Mouse (Mus musculus) telencephalon, adult 2 months (tissue): ENCODE measurements around the gene Cxcr6.
"Not testable (repeated sequence)": the region's sequence is repeated elsewhere in the genome, so short reads cannot be mapped to it uniquely, and the experiment has no call there.

Experiments
- DNase-seq: peaks from one replicate; pipeline ENCODE4 v3.0.0-alpha.2; 2011; ENCODE audit warnings: low read depth, low spot score

Gene Cxcr6

DNA sequence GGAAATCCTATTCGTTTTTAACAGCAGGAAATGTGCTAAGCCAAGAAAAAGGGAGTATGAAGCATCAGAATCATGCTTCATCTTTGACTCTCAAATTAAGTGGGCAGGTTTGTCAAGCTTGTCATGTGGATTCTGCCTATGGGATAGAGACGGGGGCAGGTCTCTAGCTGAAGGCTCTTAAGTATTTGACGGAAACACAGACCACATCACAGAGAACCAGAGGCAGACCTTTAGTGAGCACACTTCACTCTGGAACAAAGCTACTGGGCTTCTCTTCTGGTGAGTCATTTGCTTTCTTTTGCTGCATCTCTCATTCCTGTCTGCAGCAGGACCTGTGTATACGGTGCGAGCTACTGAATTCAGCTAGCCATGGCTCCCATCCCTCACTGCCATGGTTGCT is at the start of gene Cxcr6:
Cxcr6 (plus strand) TSS at position 209 of the 400 bp plus-strand sequence.
- DNase-seq: no peak

GRCm38 (mm10) chr9:123756752-123757151 is 49.5 kb upstream of the Cxcr6 start:
- DNase-seq: no peak

DNA sequence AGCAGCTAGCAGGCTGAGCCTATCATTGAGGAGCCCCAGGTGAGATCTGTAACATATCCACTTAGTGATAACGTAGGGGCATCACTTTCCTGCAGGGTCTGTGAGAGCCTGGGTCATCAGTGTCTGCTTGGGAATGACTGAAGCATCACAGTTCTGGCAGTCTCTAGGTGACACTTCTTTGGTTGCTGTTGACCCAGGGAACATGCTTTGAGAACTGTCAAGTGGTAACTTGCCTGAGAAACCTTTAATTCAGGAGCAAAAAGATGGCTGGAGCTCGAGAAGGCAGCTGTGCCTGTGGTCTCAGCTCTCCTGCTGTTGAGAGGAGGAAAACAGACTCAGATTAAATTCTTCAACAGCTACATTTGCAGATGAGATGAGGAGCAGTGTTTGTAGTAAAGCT is 48.9 kb upstream of the Cxcr6 start:
- DNase-seq: no peak

DNA sequence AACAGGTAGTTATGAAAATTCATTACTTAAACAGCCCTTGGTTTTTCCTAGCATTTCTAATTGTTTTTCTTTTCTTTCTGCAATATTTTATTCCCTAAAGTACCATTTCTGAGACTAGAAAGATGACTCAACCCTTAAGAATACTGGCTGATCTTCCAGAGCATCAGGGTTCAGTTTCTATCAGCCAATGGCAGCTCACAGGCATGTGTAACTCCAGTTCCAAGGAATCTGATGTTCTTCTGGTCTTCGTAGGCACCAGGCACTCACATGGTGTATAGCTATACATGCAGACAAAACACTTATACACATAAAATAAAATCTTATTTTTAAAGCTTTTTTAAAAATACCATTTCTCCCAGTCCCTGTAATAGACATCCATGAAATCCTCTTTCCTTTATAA is 48.1 kb upstream of the Cxcr6 start:
- no peak for DNase-seq

DNA sequence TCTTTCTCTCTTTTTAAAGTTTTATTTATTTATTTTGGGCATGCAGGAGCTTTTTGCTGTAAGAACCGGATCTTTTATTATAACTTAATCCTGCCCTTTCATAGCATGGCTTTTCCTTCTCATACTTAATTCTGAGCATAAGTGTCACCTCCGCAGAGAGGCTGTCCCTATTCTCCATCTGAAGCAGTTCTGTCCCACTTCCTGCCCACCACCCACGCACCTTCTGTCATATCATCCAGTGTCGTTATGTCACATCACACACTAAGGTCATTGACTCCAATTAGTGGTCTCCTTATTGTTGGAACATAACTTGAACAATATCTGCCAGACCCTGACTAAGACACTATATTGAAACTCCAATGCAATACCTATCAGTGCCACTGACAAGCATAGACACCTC is 47.6 kb upstream of the Cxcr6 start:
- no peak for DNase-seq

- DNase-seq: no peak
Observed at GRCm38 (mm10) chr9:123760806-123761205, 45.5 kb upstream of the Cxcr6 start.

- DNase-seq: no peak
Observed at GRCm38 (mm10) chr9:123762886-123763285, 43.4 kb upstream of the Cxcr6 start.

DNA sequence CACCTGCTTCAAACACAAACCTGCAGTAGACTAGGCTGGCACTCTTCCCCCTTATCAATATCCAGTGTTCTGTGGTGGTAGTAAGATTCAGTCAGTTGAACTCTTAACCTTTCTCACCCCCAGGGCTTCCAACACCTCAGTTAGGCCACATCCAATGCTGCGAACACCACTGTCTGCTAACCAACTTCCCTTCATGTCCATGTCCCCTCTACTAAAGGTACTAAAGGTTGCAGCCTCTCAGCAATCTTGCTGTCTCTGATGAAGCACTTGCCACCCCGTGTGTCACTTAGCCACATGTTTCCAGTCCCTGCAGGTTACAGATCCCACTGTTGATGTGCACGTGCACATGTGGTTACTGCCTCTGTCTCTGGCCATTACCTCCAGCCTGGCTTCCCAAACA is 42.5 kb upstream of the Cxcr6 start:
- DNase-seq: no peak

GRCm38 (mm10) chr9:123766996-123767395 is 39.3 kb upstream of the Cxcr6 start:
- DNase-seq: no peak

GRCm38 (mm10) chr9:123768443-123768842 is 37.8 kb upstream of the Cxcr6 start:
- no peak for DNase-seq

DNA sequence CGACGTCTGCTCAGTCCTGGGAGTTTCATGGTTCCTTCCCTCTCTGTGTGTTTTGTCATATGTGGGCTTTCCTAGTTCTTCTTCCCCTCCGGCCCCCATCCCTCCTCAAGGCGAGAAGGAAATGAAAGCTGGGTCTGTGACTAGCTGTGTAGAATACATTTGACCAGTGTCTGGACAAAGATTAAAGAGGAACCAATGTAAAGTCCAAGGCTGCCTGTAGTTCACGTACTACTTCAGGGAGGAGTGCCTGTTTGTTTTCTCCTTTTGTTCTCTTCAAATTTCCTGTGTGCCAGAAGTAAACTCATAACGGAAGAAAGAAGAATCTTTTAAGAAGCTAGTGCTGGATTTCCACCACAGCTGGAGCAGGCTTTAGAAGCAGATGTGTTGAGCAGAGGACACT is 36.7 kb upstream of the Cxcr6 start:
- DNase-seq: no peak

DNA sequence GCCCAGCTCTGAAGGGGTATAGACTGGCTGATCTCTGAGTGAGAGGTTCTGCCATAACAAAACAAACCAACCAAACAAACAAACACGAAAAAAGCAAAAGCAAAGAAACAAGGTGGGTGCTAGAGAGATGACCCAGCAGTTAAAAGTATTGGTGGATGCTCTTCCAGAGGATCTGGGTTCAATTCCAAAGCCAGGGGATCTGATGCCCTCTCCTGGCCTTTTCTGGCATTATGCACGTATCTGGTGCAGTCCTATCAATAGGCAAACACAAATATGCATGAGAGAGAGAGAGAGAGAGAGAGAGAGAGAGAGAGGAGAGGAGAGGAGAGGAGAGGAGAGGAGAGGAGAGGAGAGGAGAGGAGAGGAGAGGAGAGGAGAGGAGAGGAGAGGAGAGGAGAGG is 33.0 kb upstream of the Cxcr6 start:
- DNase-seq: not testable (repeated sequence)

GRCm38 (mm10) chr9:123788855-123789529 is 17.3 kb upstream of the Cxcr6 start:
- peak; percentile 55 for DNase-seq

DNA sequence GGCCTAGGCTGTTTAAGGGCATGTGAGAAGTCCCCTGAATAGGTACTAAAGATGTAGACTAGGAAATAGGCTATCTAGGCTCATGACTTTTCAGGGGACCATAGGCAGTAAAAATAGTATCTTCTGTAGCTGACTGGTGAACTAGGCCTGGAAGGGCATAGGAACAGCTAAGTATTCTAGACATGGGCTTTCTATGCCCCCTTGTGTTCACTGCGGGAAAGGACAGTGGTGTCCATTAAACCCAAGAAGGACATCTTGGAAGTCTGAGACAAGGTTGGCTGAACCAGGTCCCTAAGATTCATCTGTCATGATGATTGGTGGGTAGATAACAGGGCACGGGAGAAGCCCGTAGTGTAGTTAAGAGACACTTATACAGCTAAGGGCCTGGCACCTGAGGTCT is 10.1 kb upstream of the Cxcr6 start:
- no peak for DNase-seq

- DNase-seq: no peak
Observed at GRCm38 (mm10) chr9:123801527-123801926, 4.7 kb upstream of the Cxcr6 start.

GRCm38 (mm10) chr9:123802421-123802820 is 3.9 kb upstream of the Cxcr6 start:
- DNase-seq: no peak

DNA sequence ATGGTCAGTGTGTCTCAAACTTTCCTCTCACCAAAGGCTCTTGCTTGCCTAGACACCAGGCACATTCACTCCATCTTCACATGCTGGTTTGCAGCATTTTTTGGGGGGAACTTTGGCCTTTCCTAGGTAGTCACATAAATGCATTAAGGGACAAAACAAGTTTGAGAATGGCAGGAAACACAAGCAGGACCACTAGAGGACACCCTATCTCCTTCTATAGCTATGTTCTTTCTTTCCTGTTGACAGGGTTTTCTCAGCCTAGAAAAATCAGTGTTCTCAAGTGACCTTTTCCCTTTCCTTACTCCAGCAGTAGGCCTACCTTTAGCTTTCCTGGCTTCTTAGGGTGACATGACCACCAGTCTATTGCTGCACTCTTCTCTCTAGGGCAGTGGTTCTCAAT is 3.4 kb upstream of the Cxcr6 start:
- DNase-seq: no peak

DNA sequence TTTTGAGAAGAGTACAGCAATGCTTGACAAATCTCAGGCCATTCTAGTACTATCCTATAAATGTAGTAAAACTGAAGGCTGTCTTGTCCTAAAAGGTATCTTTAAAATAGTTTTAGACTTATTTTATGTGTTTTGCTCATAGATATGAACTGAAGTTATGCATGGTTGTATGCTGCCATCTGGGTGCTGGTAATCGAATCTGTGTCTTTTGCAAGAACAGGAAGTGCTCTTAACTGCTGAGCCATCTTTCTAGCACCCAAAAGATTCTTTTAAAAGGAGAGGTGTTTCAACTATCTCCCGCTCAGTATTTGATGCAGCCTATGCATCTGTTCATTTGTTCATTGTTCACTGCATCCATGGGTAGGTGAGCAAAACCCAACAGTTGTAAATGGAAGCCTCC is 1.0 kb upstream of the Cxcr6 start:
- DNase-seq: no peak

- DNase-seq: no peak
Observed at GRCm38 (mm10) chr9:123808583-123808982, 2.3 kb downstream of the Cxcr6 start.

GRCm38 (mm10) chr9:123811831-123812230 is 5.6 kb downstream of the Cxcr6 start:
- DNase-seq: no peak

DNA sequence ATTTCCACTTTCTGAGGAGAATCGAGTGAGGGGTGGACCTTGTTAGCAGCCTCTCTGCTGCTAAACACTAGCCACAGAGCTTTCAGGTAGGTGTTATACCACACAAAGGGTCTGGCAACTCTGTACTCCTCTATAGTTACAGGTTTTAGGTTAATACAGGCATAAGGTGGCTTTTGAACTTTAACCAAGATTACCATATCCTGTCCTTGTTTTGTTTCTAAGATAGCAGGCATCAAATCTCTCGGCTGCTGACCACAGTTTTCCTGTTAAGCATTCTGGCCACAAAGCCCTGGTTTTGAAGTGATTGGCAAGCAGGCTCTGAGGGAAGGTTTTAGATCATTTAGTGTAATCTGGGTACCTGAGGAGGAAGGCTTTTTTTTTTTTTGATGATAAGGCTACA is 8.1 kb downstream of the Cxcr6 start:
- DNase-seq: no peak

GRCm38 (mm10) chr9:123814821-123815220 is 8.5 kb downstream of the Cxcr6 start:
- DNase-seq: no peak

DNA sequence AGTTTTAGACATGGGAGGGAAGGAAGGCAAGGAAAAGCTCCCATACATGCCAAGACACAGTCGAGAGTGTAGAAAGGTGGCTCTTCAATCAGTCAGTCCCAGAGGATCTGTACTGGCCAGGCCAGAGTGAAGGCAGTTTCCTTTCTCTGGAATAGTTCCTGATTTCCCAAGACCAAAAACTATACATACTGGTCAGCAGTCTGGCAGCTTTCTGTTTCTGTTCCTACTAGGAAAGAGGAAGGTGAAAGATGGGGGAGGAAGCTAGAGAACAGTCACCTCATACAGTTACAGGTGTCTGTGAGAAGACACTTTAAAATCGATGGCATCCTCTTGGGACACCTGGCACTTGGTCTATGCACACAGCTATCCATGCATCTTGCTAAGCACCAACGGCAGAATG is 9.2 kb downstream of the Cxcr6 start:
- DNase-seq: no peak

DNA sequence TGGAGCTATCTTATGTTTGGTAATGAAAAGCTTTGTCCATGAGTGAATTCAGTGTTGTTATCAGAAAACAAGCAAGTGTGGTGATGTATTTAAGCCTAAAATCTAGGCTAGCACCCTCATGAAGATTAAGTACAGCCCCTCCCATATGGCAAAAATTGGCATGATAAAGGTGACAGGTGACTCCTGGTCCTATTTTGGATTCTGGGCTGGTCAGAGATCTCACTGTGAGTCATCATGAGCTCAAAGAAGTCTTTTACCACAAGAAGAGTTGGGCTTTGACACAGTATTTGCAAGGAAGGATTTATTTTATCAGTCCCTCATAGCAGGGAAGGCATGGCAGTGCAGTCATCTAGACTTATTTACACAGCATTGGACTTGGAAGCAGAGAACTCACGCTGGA is 9.7 kb downstream of the Cxcr6 start:
- no peak for DNase-seq
